Mouse (Mus musculus): ENCODE data around the gene Gm49394. TPM values are rescaled to one million over a fixed set of nuclear protein-coding genes. Genes with fewer than 3 reads are reported as not detected.

Gm49394 gene
- total RNA-seq (2021), result 1 to 10 TPM; 2.2 to 2.5 TPM
- long read RNA-seq, experiment 1, partial matches to known transcripts, result 0 of 6 reads
- long read RNA-seq, experiment 1, other reads (novel, unspliced or antisense), result 6 of 6 reads
- long read RNA-seq, experiment 2, partial matches to known transcripts, result 0 of 15 reads
- long read RNA-seq, experiment 2, other reads (novel, unspliced or antisense), result 15 of 15 reads

DNA sequence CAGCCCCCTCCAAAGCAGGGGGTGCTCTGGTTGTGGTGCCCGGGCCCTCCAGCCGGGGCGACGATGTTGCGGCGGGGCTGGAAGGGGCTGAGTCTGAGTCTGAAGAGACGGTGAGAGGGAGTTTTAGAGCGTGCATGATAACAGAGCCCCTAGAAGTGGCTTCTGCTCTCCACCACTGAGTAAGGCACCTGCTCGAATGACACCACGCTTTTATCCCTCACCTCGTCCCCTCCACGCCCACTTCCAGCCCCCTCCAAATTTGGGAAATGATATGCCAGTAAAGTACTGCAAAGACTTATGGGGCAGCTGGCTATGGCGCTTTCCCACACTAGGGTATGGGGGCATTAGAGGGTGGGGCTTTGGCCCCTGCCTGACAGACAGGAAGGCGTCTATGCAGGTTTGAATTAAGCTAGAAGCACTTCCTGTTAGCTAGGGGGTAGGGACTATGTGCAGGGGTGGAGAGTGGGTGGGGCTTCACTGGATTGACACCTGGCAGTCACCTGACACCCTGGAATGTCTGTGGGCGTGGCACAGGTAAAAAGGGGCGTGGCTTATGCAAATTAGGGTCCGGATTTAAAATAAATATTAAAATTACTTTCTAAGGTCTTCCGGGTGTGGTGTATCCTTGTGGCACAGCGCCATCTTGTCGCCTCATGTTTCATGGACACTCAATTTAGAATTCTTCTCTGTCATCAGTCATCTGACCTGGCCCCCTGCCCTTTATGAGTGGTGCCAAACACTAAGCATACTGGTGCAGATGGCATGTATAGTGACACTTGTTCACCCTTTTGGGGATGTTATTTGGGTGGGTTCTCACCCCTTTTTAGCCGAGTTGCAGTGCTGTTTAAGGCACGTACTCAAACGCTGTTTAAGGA is at the start of gene Gm49394:
TSS of gene Gm49394 (minus strand) at position 192 of the 875 bp plus-strand sequence.
- DNase-seq (ENCODE audit: low spot score in 2 of 2), result no peak

DNA sequence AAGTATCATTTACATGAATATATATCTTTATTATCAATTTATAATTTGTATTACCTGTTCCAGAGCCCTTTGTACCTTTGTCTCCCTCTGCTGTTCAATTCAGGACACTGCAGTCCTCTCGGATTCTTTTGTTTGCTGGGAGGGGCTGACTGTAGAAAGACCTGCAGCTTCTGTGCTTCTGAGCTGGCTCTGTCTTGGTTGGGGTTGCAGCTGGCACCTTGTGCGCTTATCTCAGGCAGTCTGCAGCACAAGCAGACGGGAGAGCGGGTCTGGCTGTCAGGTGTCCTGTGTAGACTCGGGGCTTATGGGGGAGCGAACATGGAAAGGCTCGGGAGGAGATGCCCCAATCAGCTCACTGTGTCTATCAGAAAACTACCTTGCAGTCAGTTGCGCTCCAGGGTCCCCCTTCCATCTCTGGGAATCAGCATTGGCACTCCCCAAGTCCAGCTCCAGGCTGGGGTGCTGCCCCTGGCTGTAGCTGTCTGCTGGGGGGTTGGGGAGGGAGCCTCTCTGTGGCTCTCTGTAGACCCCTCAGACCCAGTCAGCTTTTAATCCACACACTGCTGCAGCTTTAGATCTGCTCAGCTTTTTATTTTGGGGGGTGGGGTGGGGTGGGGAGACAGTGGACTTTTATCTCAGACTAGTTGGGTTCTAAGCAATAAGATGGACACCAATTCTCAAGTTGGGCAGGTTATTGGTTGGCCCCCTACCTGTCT is 45.2 kb upstream of the Gm49394 start:
- peak in 1 of 2 experiments; percentile 25 for DNase-seq (ENCODE audit: low spot score in 2 of 2)

GRCm38 (mm10) chr7:142706873-142707272 is 37.1 kb upstream of the Gm49394 start:
- DNase-seq (ENCODE audit: low spot score in 2 of 2), result no peak

DNA sequence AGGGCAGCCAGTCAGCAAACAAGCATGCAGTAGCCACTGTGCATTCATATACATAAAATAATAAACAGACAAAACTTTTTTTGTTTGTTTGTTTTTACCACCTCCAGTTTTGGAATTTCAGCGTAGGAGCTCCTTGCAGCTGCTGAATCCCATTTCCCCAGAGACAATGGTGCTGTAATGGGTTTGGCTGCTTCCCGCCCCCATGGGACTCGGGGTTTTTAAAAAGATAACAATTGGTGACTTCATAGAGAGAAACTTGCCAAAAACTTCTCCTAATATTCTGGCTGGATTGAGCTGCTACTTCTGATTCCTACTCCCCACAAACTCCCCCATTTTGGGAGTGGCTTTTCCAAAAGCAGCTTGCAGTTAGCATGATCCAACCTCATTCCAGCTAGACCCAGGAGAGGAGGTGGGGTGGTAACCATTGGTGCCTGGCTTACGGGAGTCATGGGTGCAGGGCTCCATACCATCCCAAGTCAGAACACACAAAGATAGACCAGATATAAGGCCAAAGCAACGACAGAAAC is 29.7 kb upstream of the Gm49394 start:
- DNase-seq (ENCODE audit: low spot score in 2 of 2), result peak in 1 of 2 experiments; percentile 59

DNA sequence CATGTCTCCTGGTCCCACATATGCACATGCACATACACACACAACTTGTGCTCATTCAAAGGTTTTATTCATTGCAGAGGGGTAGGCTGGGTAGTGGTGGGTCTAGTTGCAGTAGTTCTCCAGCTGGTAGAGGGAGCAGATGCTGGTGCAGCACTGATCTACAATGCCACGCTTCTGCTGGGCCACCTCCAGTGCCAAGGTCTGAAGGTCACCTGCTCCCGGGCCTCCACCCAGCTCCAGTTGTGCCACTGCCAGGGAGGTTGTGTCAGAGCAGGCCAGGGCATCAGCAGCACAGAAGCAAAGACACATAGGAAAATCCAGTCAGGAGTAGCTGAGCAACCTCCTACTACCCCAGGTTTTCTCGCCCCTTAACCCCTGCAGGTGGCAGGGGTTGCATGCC is 8.9 kb upstream of the Gm49394 start:
- DNase-seq (ENCODE audit: low spot score in 2 of 2), result no peak

DNA sequence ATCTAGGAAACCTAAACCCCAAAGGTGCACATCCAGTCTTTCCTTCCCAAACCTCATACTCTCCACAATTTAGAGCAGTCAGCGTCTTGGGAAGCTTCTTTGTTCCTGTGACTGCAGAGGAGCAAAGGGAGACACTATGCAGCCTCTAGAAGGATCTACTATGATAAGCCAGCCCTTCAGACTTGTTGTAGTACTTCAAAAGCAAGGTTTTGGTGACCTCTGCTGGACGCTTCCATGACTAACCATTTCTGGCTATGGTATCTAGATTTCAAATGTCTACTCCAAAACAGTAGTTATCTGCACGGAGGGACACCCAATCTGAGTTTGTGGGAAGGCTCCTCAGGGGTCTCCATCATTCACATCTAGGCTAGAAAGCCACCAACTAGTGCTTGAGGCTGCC is 5.9 kb upstream of the Gm49394 start:
- peak in 1 of 2 experiments; percentile 63 for DNase-seq (ENCODE audit: low spot score in 2 of 2)

DNA sequence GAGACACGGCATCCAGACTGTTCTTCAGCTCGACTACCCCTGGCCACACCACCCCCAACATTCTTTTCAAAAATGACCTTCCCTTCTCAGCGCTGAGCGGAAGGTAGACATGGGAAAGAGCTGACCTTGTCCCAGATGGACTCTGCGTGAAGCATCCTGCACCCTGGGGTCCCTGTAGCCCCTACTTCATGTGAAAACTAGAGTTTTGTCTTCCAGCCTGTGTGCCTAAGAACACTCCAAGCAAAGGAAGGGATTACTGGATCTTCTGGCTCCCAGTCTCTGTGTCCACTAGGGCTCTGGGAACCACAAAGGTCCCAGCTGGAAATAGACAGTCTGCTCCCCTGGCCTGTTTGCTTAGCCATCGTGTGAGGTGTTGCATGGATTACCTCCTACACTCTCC is 5.4 kb upstream of the Gm49394 start:
- DNase-seq (ENCODE audit: low spot score in 2 of 2), result no peak

- no peak for DNase-seq (ENCODE audit: low spot score in 2 of 2)
These were observed 2.4 kb upstream of the Gm49394 start for GRCm38 (mm10) chr7:142672120-142672519.

DNA sequence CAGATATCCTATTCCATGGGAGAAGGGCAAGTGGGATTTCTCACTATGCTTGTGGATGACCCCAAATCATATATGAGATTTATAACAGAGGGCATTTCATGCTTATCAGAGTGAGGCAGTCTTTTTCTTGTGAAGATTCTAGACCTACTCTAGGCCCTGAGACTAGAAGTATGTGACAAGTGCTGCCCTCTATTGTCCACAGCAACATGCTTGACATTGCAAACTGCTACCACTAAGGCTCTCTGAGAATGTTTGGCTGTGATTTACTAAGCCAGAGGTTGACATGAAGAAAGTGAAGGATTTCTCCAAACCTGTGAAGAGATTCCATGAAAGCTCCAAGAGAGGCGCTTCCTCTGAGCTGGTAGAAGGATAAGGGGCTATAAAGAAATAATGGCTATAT is 1.3 kb upstream of the Gm49394 start:
- DNase-seq (ENCODE audit: low spot score in 2 of 2), result no peak

DNA sequence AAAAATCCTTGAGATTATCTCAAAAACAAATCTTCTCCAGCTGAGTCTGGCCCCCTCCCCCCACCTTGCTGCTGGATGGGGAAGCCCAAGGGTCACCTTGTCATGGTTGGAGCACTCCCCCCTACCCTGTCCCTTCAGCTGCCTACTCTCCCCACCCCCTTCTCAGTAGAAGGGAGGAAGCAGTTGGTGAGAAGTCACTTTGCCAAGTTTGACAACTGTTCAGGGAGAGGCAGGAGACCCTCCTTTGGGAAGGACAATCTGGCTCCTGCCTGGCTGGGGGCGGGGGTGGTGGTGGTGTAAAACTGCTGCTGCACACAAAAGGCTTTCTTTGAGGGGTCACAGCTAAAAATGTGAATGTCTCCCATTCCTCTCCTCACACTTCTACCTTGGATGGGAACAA is 1.4 kb downstream of the Gm49394 start:
- DNase-seq (ENCODE audit: low spot score in 2 of 2), result no peak

GRCm38 (mm10) chr7:142667521-142667920 is 2.2 kb downstream of the Gm49394 start:
- DNase-seq (ENCODE audit: low spot score in 2 of 2), result no peak

DNA sequence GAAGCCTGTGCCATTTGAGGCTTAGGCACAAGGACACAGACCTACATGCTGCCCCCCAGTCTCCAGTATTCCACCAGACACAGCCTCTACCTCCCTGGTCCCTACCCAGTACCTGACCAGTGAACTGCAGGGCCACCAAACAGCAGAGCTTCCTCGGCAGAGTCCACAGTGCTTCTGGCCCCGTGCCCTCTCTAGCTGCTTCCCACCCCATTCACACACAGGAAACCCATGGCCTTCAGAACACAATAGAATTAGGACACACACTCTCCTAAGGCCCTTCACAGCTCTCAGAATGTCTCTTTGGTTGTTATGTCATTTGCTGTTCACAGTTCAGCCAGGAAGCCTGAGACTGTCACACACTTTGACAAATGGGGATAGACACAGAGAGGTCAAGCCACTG is 3.1 kb downstream of the Gm49394 start, which contains the start of gene Igf2:
TSS of gene Igf2 (minus strand) at position 158 of the 400 bp plus-strand sequence.
- no peak for DNase-seq (ENCODE audit: low spot score in 2 of 2)

GRCm38 (mm10) chr7:142666109-142666508 is 3.6 kb downstream of the Gm49394 start:
- DNase-seq (ENCODE audit: low spot score in 2 of 2), result no peak

DNA sequence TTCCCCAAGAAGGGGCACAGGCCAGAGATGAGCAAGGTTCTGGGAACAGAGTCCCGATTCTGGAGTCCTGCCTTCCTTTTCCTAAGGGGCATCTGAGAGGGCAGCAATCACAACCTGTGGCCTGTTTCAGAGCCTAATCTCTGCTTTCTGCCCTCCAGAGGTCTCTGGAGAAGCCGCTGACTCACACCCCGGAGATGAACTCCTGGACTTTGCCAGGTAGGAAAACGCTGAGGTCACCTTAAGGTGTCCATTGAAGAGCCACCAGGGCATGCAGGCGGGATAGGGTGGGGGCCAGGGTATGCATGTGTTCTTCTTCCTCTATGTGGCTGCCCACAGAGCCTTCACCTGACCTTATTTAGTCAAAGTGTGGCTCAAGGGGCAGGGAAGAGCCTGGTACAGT is 4.4 kb downstream of the Gm49394 start:
- no peak for DNase-seq (ENCODE audit: low spot score in 2 of 2)

- no peak for DNase-seq (ENCODE audit: low spot score in 2 of 2)
These were observed 5.2 kb downstream of the Gm49394 start for GRCm38 (mm10) chr7:142664465-142665029.

GRCm38 (mm10) chr7:142663931-142664421 is 5.8 kb downstream of the Gm49394 start:
- DNase-seq (ENCODE audit: low spot score in 2 of 2), result peak in 1 of 2 experiments; percentile 56

DNA sequence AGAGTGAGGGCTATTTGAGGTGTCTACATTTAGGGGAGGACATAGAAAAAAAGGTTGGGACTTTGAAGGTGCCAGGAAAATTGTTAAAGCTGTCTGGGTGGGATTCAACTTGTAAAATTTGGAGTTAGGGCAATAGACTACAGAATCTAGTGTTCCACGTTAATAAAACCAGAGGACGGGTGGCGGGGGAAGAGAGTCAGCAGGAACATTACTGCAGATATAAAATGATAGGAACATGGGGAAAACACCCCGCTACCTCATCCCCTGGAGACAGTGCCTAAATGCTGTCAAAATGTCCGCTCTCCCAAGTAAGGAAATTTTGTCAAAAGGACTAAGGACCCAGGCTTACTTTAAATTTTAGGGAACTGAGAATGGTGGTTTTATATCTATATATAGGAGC is 6.6 kb downstream of the Gm49394 start:
- DNase-seq (ENCODE audit: low spot score in 2 of 2), result no peak

DNA sequence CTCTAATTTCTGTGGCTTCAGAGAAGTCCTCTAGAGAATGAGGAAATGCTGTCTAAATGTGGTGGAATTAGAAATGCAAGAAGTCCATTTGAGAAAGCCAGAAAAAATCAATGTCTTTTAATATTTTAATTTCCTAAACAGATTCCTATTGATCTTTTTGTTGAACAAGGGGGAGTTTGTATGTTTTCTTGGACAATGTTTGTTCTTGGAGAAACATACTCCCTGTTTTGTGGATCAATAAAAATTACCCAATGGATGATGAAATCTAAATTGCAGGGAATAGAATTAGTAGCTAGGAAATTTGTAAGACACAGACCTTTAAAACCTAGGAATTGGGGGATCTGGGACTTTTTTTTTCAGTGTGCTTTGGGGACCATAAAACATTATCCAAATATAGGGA is 7.9 kb downstream of the Gm49394 start:
- no peak for DNase-seq (ENCODE audit: low spot score in 2 of 2)

DNA sequence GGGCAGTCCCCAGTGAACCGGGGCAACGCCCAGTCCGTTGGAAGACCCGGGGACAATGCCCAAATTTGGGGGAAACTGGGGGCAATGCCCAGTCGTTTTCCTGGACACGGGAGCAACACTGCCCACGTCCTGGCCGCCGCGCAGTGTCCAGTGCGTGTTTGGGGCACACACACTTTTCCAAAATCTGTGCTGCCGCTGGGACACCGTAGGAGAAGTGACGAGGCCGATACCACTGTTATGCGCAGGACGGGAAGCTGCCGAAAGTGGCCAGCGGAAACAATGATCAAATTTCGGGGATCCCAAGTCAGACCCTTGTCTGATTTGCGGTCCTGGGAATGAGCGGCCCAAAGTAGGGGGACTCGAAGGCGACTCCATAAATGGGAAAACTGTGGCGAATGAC is 8.7 kb downstream of the Gm49394 start:
- peak in 1 of 2 experiments; percentile 44 for DNase-seq (ENCODE audit: low spot score in 2 of 2)

DNA sequence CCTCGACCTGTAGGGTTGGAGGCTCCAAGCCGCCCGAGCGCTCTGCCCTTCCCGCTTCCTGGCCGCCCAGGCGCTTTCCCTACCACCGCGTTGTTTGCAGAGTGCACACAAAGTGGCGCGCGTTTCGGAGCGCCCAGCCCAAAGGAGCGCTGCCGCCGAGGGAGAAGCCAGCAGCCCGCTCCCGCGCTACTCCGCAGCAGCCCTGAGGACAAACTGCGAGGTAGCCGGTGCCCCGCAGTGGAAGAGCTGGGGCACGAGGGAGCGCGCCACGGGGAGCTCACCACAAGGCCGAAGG is 9.1 kb downstream of the Gm49394 start:
- peak in 1 of 2 experiments; percentile 48 for DNase-seq (ENCODE audit: low spot score in 2 of 2)

Measured in gastrocnemius, postnatal 4 days (tissue).